Mouse (Mus musculus) kidney, embryonic 14.5 days (tissue): ENCODE data around the gene Ptprg. TPM values are rescaled to one million over a fixed set of nuclear protein-coding genes. Genes with fewer than 3 reads are reported as not detected.

Experiments used
- ATAC-seq: fragments of 200-750 bp; cut with Nextera tagmentation; 2 replicates; pipeline ENCODE4 v1.8.0; 2017; ENCODE audit warnings: moderate number of reproducible peaks, mild to moderate bottlenecking, moderate TSS enrichment, moderate library complexity; ENCODE audit not compliant: low FRiP score, low TSS enrichment
- H3K27ac ChIP-seq: fragments of 300-500 bp; sonication (generic); 2 replicates; pipeline ENCODE4 v1.5.1; 2014; ENCODE audit warnings: low read depth, mild to moderate bottlenecking, low read length, moderate library complexity, mixed read lengths
- H3K27me3 ChIP-seq: fragments of 300-500 bp; sonication (generic); 2 replicates; pipeline ENCODE4 v1.6.1; 2014; ENCODE audit warnings: mild to moderate bottlenecking, low read length; ENCODE audit not compliant: control insufficient read depth, insufficient read depth
- H3K36me3 ChIP-seq: fragments of 300-500 bp; sonication (generic); 2 replicates; pipeline ENCODE4 v1.6.1; 2014; ENCODE audit warnings: low read length, mixed read lengths; ENCODE audit not compliant: control insufficient read depth, insufficient read depth
- H3K4me1 ChIP-seq: fragments of 300-500 bp; sonication (generic); 2 replicates; pipeline ENCODE4 v1.6.1; 2014; ENCODE audit warnings: low read length, mixed read lengths; ENCODE audit not compliant: control insufficient read depth, insufficient read depth
- H3K4me2 ChIP-seq: fragments of 300-500 bp; sonication (generic); replicated peaks from 2 replicates; pipeline ENCODE4 v1.6.1; 2014; ENCODE audit warnings: low read depth, mild to moderate bottlenecking, low read length
- H3K4me3 ChIP-seq: fragments of 300-500 bp; sonication (generic); 2 replicates; pipeline ENCODE4 v1.5.1; 2014; ENCODE audit warnings: mild to moderate bottlenecking, low read length
- H3K9ac ChIP-seq: fragments of 300-500 bp; sonication (generic); 2 replicates; pipeline ENCODE4 v1.6.1; 2014; ENCODE audit warnings: low read depth, mild to moderate bottlenecking, low read length, moderate library complexity
- H3K9me3 ChIP-seq: fragments of 300-500 bp; sonication (generic); 2 replicates; pipeline ENCODE4 v1.6.1; 2016; ENCODE audit warnings: low read length; ENCODE audit not compliant: control insufficient read depth
- WGBS: fragments of 180-500 bp; shearing (Covaris S2); extraction: QIAGEN DNeasy Blood & Tissue Kit; methylation state at CpG from one replicate; pipeline ENCODE4 v1.1.7; 2014; 5-methylcytosine and 5-hydroxymethylcytosine counted together
- polyA plus RNA-seq: library from polyadenylated mRNA; unstranded; fragments of >200 nt; fragmentation: Nextera tagmentation; extraction: Ambion mirVana; gene quantifications from 2 replicates; pipeline ENCODE4 v1.2.1, GENCODE M21; 2014

Gene Ptprg
- polyA plus RNA-seq, 1 experiment from 2014 or later = 44.3 TPM

DNA sequence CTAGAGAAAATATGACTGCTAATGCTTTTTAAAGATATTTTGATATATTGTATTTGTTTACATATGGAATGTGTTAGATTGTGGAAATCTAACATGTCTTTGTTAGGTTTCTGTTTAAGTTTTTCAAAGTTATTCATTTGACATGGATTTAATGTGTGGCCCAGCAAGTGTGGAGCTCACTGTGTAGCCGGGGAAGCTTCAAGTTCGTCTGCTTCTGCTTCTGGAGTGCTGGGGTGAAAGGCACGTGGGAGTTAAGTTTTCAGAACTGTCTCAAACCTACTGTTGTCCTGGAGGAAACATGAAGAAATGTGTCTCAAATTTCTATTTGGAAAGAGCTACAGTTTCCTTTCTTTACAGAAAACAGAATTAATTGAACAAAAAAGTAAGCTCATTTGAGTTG is 311.5 kb downstream of the Ptprg start:
- Histone ChIP-seq H3K9me3 (no peaks in the 10 kb centered on the region), H3K27ac (no peak overlapping the region), H3K36me3 (no peaks in the 10 kb centered on the region), H3K4me3 (no peak overlapping the region), H3K4me1 (0 out of 2 replicates have a peak, but pooled peaks cover 11% of the 10 kb centered on the region), H3K4me2 (no peak overlapping the region), H3K9ac (no peak overlapping the region), H3K27me3 (no peaks in the 10 kb centered on the region)
- ATAC-seq = no peak
- 16% methylated on average over 3 of the region's 3 CpGs for WGBS

DNA sequence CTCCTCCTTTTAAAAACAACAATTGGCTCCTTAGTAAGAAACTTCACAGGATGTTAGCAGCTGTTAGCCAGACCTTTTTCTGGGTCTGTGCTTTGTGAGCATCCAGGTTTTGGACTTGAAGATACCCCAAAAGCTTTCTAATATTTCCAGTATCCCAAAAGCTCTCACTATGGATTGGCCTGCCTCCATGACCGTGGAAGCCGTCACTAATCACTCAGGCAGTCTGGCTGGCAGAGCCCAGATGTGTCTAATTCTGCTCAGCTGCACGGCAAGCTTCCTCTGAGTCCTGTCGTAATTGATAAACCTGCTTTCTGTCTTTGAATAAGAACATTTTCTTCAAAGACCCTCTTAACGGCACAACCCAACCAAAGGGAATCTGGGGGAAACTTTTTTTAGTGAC is 312.0 kb downstream of the Ptprg start:
- H3K36me3 ChIP-seq = no peaks in the 10 kb centered on the region
- no peaks in the 10 kb centered on the region for H3K9me3 ChIP-seq
- H3K27ac ChIP-seq = no peak overlapping the region
- H3K4me3 ChIP-seq = no peak overlapping the region
- ATAC-seq = no peak
- H3K27me3 ChIP-seq = no peaks in the 10 kb centered on the region
- 33% methylated on average over 5 of the region's 5 CpGs for WGBS
- no peak overlapping the region for H3K9ac ChIP-seq
- no peak overlapping the region for H3K4me2 ChIP-seq
- 0 out of 2 replicates have a peak, but pooled peaks cover 11% of the 10 kb centered on the region for H3K4me1 ChIP-seq

DNA sequence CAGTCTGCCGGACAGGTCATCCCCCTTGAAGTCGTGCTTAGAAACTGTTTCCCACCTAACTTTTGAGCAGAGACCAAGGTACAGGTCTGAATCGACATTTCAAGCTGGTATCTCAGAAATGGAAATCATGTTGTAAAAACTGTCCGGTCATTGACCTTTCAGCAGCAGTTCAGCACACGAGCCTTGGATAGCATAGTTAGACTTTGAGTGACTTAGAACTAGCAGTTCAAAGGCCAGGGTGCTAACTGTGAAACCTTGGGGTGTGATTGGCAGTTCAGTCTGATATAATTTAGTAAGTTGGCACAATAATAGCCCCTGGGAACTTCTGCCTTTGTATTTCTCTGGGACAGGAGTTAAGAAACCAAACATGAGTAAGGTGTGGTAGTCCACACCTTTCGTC is 312.5 kb downstream of the Ptprg start:
- H3K27me3 ChIP-seq = no peaks in the 10 kb centered on the region
- no peak overlapping the region for H3K27ac ChIP-seq
- 0 out of 2 replicates have a peak, but pooled peaks cover 11% of the 10 kb centered on the region for H3K4me1 ChIP-seq
- no peak for ATAC-seq
- no peak overlapping the region for H3K4me2 ChIP-seq
- H3K9me3 ChIP-seq = no peaks in the 10 kb centered on the region
- 82% methylated on average over 6 of the region's 6 CpGs for WGBS
- no peaks in the 10 kb centered on the region for H3K36me3 ChIP-seq
- H3K4me3 ChIP-seq = no peak overlapping the region
- H3K9ac ChIP-seq = no peak overlapping the region

DNA sequence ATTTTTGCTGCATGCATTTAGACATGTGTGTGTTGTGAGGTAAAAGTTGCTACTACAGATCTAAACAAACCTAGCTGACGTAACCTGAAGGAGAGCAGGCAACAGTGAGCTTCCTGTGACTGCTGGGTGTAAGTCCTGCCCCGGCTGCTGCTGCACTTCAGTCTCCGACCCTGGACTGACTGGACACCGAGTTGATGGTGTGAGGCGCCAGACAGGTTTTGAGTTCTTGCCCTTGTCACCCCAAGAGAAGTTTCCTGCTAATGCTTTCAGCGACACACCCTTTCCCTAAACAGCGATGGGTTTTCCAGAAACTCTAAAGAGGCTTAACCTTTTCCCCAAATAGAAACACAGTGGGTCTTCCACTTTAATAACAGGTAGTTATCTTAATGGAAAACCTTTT is 313.1 kb downstream of the Ptprg start:
- no peaks in the 10 kb centered on the region for H3K27me3 ChIP-seq
- ATAC-seq = no peak

DNA sequence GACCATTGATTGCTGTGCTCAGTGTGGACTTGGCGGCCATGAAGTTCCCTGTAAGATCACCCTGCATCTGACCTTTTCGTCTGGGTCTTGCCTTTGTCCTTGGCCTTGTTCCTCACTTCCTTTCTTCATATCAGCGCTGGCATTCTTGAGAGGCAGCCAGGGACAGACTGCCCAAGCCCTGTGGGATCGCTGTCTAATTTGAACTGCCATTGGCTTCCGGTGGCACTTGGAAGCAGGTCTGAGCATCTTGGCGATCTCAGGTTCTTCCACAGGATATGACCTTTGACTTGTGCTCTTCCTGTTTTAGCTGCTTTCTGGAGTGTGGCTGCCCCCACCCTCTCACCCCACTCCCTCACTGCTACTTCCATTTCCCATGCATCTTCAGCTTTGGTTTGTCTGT is 315.3 kb downstream of the Ptprg start:
- Histone ChIP-seq H3K4me2 (no peak overlapping the region), H3K9ac (no peak overlapping the region), H3K36me3 (no peaks in the 10 kb centered on the region), H3K27me3 (no peaks in the 10 kb centered on the region), H3K4me1 (0 out of 2 replicates have a peak, but pooled peaks cover 6% of the 10 kb centered on the region), H3K9me3 (no peaks in the 10 kb centered on the region), H3K4me3 (no peak overlapping the region), H3K27ac (no peak overlapping the region)
- no peak for ATAC-seq
- WGBS = 37% methylated on average over 6 of the region's 6 CpGs

More for the DNA sequence above, 313.1 kb downstream of the Ptprg start:
- H3K27ac ChIP-seq = no peak overlapping the region
- H3K4me3 ChIP-seq = no peak overlapping the region
- H3K9me3 ChIP-seq = no peaks in the 10 kb centered on the region
- H3K36me3 ChIP-seq = no peaks in the 10 kb centered on the region
- no peak overlapping the region for H3K4me2 ChIP-seq
- WGBS = 69% methylated on average over 7 of the region's 7 CpGs
- 0 out of 2 replicates have a peak, but pooled peaks cover 11% of the 10 kb centered on the region for H3K4me1 ChIP-seq
- no peak overlapping the region for H3K9ac ChIP-seq

DNA sequence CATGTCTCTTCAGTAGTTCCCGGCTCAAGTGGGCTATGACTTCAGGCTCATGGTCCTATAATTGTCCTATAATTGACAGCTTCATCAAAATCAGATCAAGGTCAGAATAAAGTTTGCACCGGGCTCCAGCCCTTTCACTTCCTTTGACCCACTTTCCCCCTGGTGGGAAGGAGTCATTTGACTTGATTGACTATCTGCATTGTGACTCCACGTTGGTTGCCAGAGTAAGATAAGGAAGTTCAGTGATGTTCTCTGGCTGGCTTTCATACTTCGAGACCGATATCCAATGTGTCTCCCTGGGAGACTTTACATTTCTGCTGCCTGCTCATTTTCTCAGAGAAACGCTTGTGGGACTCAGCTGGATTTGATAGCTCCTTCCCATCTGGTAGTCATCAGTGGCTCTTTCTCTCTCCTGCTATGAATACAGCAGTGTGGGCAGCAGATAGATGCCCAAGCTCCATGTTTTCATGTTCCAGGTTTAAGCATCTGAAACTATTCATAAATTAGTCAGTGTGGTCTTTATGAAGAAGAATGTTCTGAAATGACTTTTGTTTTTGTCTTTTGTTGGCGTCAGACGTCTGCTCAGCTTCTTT is 318.5 kb downstream of the Ptprg start:
- no peaks in the 10 kb centered on the region for H3K9me3 ChIP-seq
- H3K4me2 ChIP-seq = no peak overlapping the region
- H3K27me3 ChIP-seq = no peaks in the 10 kb centered on the region
- no peaks in the 10 kb centered on the region for H3K4me1 ChIP-seq
- H3K4me3 ChIP-seq = no peak overlapping the region
- H3K9ac ChIP-seq = no peak overlapping the region
- H3K36me3 ChIP-seq = no peaks in the 10 kb centered on the region
- no peak overlapping the region for H3K27ac ChIP-seq
- no peak for ATAC-seq
- WGBS = 69% methylated on average over 8 of the region's 8 CpGs

DNA sequence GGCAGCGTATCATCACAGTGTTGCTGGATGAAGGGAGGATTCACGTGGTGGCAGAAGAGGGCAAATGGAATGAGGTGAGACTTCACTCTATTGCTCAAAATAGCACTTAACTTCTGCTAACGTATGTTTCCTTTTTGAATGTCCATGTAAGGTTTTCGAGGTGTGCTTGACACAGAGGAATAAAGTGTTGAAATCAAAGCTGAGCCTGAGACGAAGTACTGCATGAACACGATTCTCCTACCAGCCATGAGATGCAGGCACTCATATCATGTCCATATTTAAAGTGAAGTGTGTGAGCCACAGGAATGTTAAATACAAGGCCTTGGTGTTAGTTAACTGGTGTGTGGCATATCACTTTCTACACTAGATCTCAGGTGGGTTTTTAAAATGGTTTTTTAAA is 320.9 kb downstream of the Ptprg start:
- Histone ChIP-seq H3K27me3 (no peaks in the 10 kb centered on the region), H3K4me3 (no peak overlapping the region), H3K36me3 (no peaks in the 10 kb centered on the region), H3K9me3 (no peaks in the 10 kb centered on the region), H3K4me1 (0 out of 2 replicates have a peak, but pooled peaks cover 7% of the 10 kb centered on the region), H3K27ac (no peak overlapping the region), H3K9ac (no peak overlapping the region), H3K4me2 (no peak overlapping the region)
- WGBS = 87% methylated on average over 6 of the region's 6 CpGs
- ATAC-seq = no peak

DNA sequence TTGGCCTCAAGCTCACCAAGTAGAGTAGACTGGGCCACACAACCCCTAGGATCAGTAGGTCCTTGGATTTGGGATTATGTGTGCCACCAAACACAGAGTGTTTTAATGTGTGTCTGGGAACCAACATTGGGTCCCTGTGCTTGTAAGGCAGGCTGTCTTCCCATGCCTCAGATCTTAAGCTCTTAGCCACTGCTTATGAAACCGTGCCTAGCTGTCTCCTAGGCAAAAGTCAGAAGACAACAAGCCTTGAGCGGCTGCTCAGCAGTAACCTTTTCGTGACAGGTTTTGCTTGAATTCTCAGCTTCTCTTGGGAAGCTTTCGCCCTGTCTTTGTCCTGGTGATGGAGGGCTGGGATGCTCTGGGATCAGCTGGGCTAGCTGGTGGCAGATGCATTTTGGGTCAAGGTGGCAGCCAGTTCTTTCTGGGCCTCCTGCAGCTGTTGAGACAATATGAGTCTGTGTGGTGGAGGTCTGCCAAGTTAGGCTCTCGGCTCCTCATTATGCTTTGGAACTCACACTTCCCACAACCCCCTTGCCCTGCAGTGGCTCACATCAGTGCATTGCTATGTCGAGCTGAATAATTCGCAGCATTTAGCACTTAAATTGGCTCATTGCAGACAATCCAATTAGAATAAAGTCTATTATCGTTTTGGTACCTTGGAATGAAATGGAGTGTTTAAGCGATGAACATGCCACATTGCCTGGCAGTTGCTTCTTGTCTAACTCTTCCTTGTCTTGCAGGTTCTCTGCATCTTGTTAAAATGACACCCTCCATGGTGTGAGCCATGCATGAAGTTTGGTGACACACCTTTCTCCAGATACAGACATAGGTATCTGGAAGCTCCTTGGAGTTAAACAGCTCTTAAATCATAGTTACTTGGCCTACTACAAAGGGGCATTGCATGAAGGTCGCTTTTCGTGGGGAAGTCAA is 321.9 kb downstream of the Ptprg start:
- no peak overlapping the region for H3K4me3 ChIP-seq
- 0 out of 2 replicates have a peak, but pooled peaks cover 13% of the 10 kb centered on the region for H3K4me1 ChIP-seq
- no peak overlapping the region for H3K9ac ChIP-seq
- no peaks in the 10 kb centered on the region for H3K27me3 ChIP-seq
- ATAC-seq = no peak
- no peaks in the 10 kb centered on the region for H3K9me3 ChIP-seq
- no peaks in the 10 kb centered on the region for H3K36me3 ChIP-seq
- no peak overlapping the region for H3K4me2 ChIP-seq
- WGBS = 87% methylated on average over 11 of the region's 11 CpGs
- no peak overlapping the region for H3K27ac ChIP-seq

DNA sequence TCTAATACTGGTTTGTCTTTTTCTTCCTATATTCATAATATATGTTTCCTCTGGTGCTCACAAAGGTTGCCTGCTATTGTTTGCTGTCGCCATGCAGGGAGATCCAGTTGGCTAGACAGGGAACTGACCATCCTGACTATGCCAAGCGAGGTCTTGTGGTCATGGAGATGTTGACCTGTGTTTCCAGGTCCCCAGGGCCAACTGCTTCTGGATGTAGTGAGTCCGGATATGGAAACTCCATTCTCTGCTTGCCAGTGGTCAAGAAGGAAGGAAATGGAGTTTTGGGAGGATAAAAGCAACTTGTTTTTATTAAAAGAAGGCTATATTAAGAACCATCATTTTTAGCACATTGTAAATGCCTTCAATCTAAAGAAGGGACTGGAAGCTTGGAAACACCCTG is 327.8 kb downstream of the Ptprg start:
- no peak overlapping the region for H3K4me3 ChIP-seq
- H3K27me3 ChIP-seq = no peaks in the 10 kb centered on the region
- peaks cover 30% of the 10 kb centered on the region for H3K4me1 ChIP-seq
- 67% methylated on average over 3 of the region's 3 CpGs for WGBS
- no peaks in the 10 kb centered on the region for H3K9me3 ChIP-seq
- no peak overlapping the region for H3K9ac ChIP-seq
- H3K36me3 ChIP-seq = no peaks in the 10 kb centered on the region
- no peak for ATAC-seq
- H3K4me2 ChIP-seq = no peak overlapping the region
- no peak overlapping the region for H3K27ac ChIP-seq
